Mouse (Mus musculus) heart, adult 8-10 months (tissue): ENCODE measurements at regions not wholly inside any gene's neighbourhood (a gene's known extent, or its start where the extent isn't known, plus 50 kb on each side); places are given as distances from the start of the nearest gene placed in this dataset.

Experiments
- DNase-seq: peaks from one replicate; pipeline ENCODE4 v3.0.0; 2022; ENCODE audit warnings: low spot score

- no peak for DNase-seq
Measured at GRCm38 (mm10) chr16:80502559-80502958, 697.9 kb upstream of the Ncam2 start.

- no peak for DNase-seq
Measured at GRCm38 (mm10) chr16:80503276-80503675, 697.2 kb upstream of the Ncam2 start.

- peak; percentile 33 for DNase-seq
Measured at GRCm38 (mm10) chr16:80512724-80513123, 687.8 kb upstream of the Ncam2 start.

- no peak for DNase-seq
Measured at GRCm38 (mm10) chr16:80538039-80538438, 662.5 kb upstream of the Ncam2 start.

GRCm38 (mm10) chr16:80546598-80546997 lies 653.9 kb upstream of the Ncam2 start:
- DNase-seq = no peak

- no peak for DNase-seq
Measured at GRCm38 (mm10) chr16:80567120-80567519, 633.4 kb upstream of the Ncam2 start.

GRCm38 (mm10) chr16:80587278-80587677 lies 613.2 kb upstream of the Ncam2 start:
- peak; percentile 35 for DNase-seq

- DNase-seq = no peak
Measured at GRCm38 (mm10) chr16:80603943-80604342, 596.6 kb upstream of the Ncam2 start.
